In genomic region chr14:16572755-16573340, GRCm38 (mm10) we compare ENCODE assay signal across 8 mouse cellular contexts.
DNase-seq lines count a peak whose midpoint lies in the region; ATAC-seq and TF ChIP-seq lines count a peak whose summit lies in the region.

No protein-coding gene starts in this region.

- H3K4me1 ChIP-seq in heart, embryonic 12.5 days (replicated peaks) = peaks cover 32% of the 10 kb centered on the region
- no peaks in the 10 kb centered on the region for H3K4me1 ChIP-seq in forebrain, postnatal 0 days (ENCODE audit: insufficient read depth)
- H3K4me1 ChIP-seq in liver, embryonic 13.5 days (replicated peaks) = peaks cover 4% of the 10 kb centered on the region; the same call in 1 of the 2 replicates

- peak overlapping the region; percentile 77 for H3K4me3 ChIP-seq in heart, embryonic 12.5 days
- peak overlapping the region; percentile 56 for H3K4me3 ChIP-seq in forebrain, postnatal 0 days (ENCODE audit: low read depth, low read length)
- H3K4me3 ChIP-seq in liver, embryonic 13.5 days (replicated peaks) = peak overlapping the region; percentile 55

- 7% methylated on average over 8 of the region's 8 CpGs for WGBS in heart, embryonic 12.5 days
- WGBS in forebrain, postnatal 0 days = 38% methylated on average over 8 of the region's 8 CpGs
- 35% methylated on average over 8 of the region's 8 CpGs for WGBS in liver, embryonic 13.5 days (ENCODE audit: insufficient replicate concordance)

- H3K4me2 ChIP-seq in heart, embryonic 12.5 days = peak overlapping the region; percentile 81
- H3K4me2 ChIP-seq in forebrain, postnatal 0 days (ENCODE audit: low read depth) = peak overlapping the region; percentile 96
- peak overlapping the region; percentile 43 for H3K4me2 ChIP-seq in liver, embryonic 13.5 days

- no peak for DNase-seq in heart, postnatal 14 days
- peak; percentile 35 for DNase-seq in ZHBTc4 (ENCODE audit: low read depth, low spot score)
- no peak for DNase-seq in forebrain, postnatal 0 days
- DNase-seq in liver, embryonic 13.5 days = no peak
- no peak for DNase-seq in frontal cortex, postnatal 10 days (ENCODE audit: low spot score in 2 of 2)
- no peak for DNase-seq in cerebellum, adult 8-10 months
- DNase-seq in cerebellum, adult 11-12 months = no peak

- no peaks in the 10 kb centered on the region for H3K9me3 ChIP-seq in heart, embryonic 12.5 days (replicated peaks)
- no peaks in the 10 kb centered on the region for H3K9me3 ChIP-seq in forebrain, postnatal 0 days (ENCODE audit: low read length)
- H3K9me3 ChIP-seq in liver, embryonic 13.5 days (replicated peaks) = no peaks in the 10 kb centered on the region

- no peak for TF ChIP-seq CTCF in forebrain, postnatal 0 days (IDR thresholded peaks at IDR 0.05; ENCODE audit: low read depth)

- no peak for ATAC-seq in heart, embryonic 12.5 days (ENCODE audit: insufficient number of reproducible peaks, low FRiP score)
- no peak for ATAC-seq in forebrain, postnatal 0 days
- no peak for ATAC-seq in liver, embryonic 13.5 days (ENCODE audit: low read depth)

- no peaks in the 10 kb centered on the region for H3K36me3 ChIP-seq in heart, embryonic 12.5 days
- H3K36me3 ChIP-seq in forebrain, postnatal 0 days (ENCODE audit: insufficient read depth) = no peaks in the 10 kb centered on the region
- no peaks in the 10 kb centered on the region for H3K36me3 ChIP-seq in liver, embryonic 13.5 days

- H3K27ac ChIP-seq in heart, embryonic 12.5 days (ENCODE audit: poor library complexity, severe bottlenecking) = peak overlapping the region; percentile 40
- no peak overlapping the region for H3K27ac ChIP-seq in forebrain, postnatal 0 days (ENCODE audit: low read depth, low read length)
- H3K27ac ChIP-seq in liver, embryonic 13.5 days = no peak overlapping the region; the same call in 1 of the 2 replicates

- H3K27me3 ChIP-seq in heart, embryonic 12.5 days (replicated peaks) = no peaks in the 10 kb centered on the region
- H3K27me3 ChIP-seq in forebrain, postnatal 0 days (ENCODE audit: insufficient read depth, low read length) = peaks cover 22% of the 10 kb centered on the region
- peaks cover 46% of the 10 kb centered on the region for H3K27me3 ChIP-seq in liver, embryonic 13.5 days

- intact Hi-C loops in heart, postnatal 14 days (cut with DNase I) = loop anchor here (5.0 to 10.0 kb wide), 2 partner anchors 76 to 472 kb away; no protein-coding TSS in a partner anchor

- peak overlapping the region; percentile 89 for H3K9ac ChIP-seq in heart, embryonic 12.5 days
- H3K9ac ChIP-seq in forebrain, postnatal 0 days = no peak overlapping the region
- H3K9ac ChIP-seq in liver, embryonic 13.5 days = no peak overlapping the region; the same call in 1 of the 2 replicates

Comparison
In these comparisons a context has a peak if more than half of its experiments do, and no peak if none do; other contexts are left out.
1. H3K4me2 ChIP-seq: peak in every context shown above with its lines; median percentile 96 in forebrain, postnatal 0 days; 81 in heart, embryonic 12.5 days; 43 in liver, embryonic 13.5 days.